Mouse (Mus musculus) heart, embryonic 10.5 days (tissue): ENCODE data around the gene Bak1. TPM values are rescaled to one million over a fixed set of nuclear protein-coding genes. Genes with fewer than 3 reads are reported as not detected.
A peak's percentile ranks its signal among the peaks of the same experiment; 100 is the strongest.

Experiments used
- DNase-seq: peaks from one replicate; pipeline ENCODE4 v3.0.0-alpha.2; 2017; ENCODE audit warnings: low spot score
- H3K27ac ChIP-seq: fragments of 300-500 bp; sonication (generic); 2 replicates; pipeline ENCODE4 v1.5.1; 2016; ENCODE audit warnings: mild to moderate bottlenecking
- H3K27me3 ChIP-seq: fragments of 300-500 bp; sonication (generic); 2 replicates; pipeline ENCODE4 v1.6.1; 2016; ENCODE audit warnings: mild to moderate bottlenecking; ENCODE audit not compliant: poor library complexity, insufficient read depth, severe bottlenecking
- H3K36me3 ChIP-seq: fragments of 300-500 bp; sonication (generic); 2 replicates; pipeline ENCODE4 v1.6.1; 2016; ENCODE audit warnings: mild to moderate bottlenecking, moderate library complexity
- H3K4me1 ChIP-seq: fragments of 300-500 bp; sonication (generic); 2 replicates; pipeline ENCODE4 v1.6.1; 2016; ENCODE audit warnings: mild to moderate bottlenecking
- H3K4me3 ChIP-seq: fragments of 300-500 bp; sonication (generic); 2 replicates; pipeline ENCODE4 v1.5.1; 2016; ENCODE audit warnings: mild to moderate bottlenecking, moderate library complexity
- H3K9me3 ChIP-seq: fragments of 300-500 bp; sonication (generic); 2 replicates; pipeline ENCODE4 v1.6.1; 2016; ENCODE audit warnings: mild to moderate bottlenecking, moderate library complexity
- WGBS: fragments of 180-500 bp; shearing (Covaris S2); methylation state at CpG from one replicate; pipeline ENCODE4 v1.1.7; 2016; 5-methylcytosine and 5-hydroxymethylcytosine counted together
- polyA plus RNA-seq: library from polyadenylated mRNA; unstranded; fragments of >200 nt; fragmentation: Nextera tagmentation; extraction: Ambion mirVana; gene quantifications from 2 replicates; pipeline ENCODE4 v1.2.1, GENCODE M21; 2016

Gene Bak1
- polyA plus RNA-seq, 1 experiment from 2014 or later = 6.8 TPM

DNA sequence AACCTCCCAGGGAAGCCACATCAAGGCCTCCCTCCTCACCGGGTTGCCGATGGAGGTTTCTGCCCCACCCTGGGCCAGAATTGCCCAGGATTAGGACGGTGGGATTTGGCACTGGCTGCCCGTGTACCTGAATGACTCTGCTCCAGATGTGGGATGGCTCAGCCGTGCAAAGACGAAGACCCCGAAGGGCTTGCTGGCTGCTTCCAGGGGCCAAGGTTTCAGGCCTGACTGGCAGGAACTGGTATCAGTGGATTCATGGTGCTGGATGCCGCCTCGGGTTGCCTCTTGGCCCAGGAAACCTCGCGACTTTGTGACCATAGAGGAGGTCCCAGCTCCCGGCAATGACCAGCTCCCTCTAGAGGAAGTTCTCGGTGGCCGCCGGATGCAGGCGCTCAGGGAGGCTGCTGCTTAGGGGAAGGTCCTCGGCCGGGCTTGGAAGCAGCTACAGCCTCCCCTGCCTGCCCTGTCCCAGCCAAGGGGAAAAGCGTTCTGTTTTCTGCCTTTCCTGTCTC is 469 bp downstream of the Bak1 start:
- Histone ChIP-seq H3K4me3 (peak overlapping the region; percentile 80), H3K4me1 (peaks cover 33% of the 10 kb centered on the region), H3K9me3 (no peaks in the 10 kb centered on the region), H3K27me3 (no peaks in the 10 kb centered on the region), H3K27ac (peak overlapping the region; percentile 97), H3K36me3 (peaks cover 31% of the 10 kb centered on the region)
- under 1% methylated on average over 19 of the region's 19 CpGs for WGBS
- peak; percentile 96 for DNase-seq

DNA sequence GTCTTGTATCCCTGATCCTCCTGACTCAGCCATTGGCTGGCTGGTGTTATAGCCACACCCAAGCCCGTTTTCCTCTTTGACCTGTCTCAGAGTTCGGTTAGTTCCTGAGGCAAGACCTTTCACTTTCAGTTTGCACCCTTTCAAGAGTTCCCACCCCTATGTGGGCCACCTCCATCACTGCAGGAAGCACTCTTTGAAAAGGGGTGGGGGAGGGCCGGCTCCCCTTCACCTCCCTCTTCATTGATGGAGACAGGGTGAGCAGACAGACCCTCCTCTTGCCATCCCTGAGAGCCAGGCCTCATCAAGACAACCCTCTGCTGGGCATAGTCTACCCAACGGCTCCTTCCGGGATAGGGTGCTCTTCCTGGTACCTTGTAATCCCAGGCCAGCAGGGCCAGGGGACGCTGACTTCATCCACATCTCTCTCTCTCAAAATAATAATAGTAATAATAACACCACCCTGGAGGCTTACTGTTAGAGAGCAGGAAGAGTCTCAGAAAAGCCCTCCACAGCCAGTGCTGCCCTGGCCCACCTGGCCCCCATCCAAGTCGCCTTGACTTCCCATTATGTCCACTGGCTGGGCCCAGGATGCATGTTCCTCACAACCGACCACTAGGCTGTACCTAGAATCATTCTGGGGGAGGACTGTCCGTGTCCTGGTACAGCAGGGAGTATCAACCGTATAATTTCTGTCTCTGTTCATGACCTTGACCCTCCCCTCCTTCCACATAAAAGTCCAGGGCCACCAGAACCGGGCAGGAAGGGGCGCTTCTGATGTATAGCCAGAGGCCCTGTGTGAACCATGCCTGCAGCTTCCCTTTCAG is 1.1 kb downstream of the Bak1 start:
- Histone ChIP-seq H3K9me3 (no peaks in the 10 kb centered on the region), H3K4me3 (peak overlapping the region; percentile 80), H3K27me3 (no peaks in the 10 kb centered on the region), H3K4me1 (peaks cover 32% of the 10 kb centered on the region), H3K27ac (peak overlapping the region; percentile 97), H3K36me3 (peaks cover 37% of the 10 kb centered on the region)
- WGBS = 33% methylated on average over 12 of the region's 12 CpGs
- no peak for DNase-seq

DNA sequence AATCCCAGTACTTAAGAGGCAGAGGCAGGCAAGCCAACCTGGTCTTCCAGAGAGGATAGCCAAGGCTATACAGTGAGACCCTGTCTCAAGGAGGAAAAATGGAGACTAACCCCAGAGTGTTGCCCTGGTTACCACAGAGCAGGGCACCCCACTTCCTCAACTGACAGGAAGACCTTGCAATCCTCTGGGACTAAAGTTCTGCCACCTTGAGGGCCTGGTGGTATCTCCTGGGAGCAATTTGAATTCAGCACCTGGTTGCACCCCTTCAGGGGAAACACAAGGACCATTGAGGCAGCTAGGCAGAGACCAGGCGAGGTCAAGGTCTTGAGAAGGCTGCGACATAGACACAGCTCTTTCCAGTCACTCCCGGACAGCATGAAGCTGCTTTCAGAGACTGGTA is 2.9 kb downstream of the Bak1 start:
- peaks cover 27% of the 10 kb centered on the region for H3K4me1 ChIP-seq
- H3K9me3 ChIP-seq = no peaks in the 10 kb centered on the region

DNA sequence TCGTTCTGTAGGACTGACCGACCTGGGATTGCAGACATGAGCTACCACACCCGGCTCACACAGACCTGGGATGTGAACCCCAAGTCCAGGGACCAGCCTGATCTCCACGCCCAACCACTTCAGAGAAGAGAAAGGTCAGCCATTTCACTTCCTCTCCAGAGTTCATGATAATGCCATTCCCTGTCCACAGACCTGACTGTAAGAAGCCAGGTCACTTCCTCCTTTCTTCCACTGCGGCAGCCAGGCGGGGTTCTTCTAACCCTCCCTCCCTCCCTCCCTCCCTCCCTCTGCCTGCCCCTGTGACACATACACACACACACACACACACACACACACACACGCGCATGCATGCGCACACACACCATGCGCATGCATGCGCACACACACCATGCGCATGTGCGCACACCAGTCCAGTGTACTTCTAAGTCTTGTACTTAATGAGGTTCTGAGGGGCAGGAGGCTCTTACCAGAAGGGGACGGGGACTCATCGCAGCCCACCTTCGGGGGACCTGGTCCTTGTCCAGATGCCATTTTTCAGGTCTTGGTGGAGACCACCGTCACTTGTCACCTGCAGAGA is 3.4 kb downstream of the Bak1 start:
- Histone ChIP-seq H3K27me3 (no peaks in the 10 kb centered on the region), H3K27ac (no peak overlapping the region), H3K4me3 (no peak overlapping the region), H3K4me1 (peaks cover 27% of the 10 kb centered on the region), H3K36me3 (peaks cover 60% of the 10 kb centered on the region), H3K9me3 (no peaks in the 10 kb centered on the region)
- no peak for DNase-seq
- 93% methylated on average over 17 of the region's 17 CpGs for WGBS

More for the DNA sequence above, 2.9 kb downstream of the Bak1 start:
- WGBS = 91% methylated on average over 3 of the region's 3 CpGs
- peaks cover 55% of the 10 kb centered on the region for H3K36me3 ChIP-seq
- no peak for DNase-seq
- H3K27ac ChIP-seq = no peak overlapping the region
- H3K4me3 ChIP-seq = no peak overlapping the region
- H3K27me3 ChIP-seq = no peaks in the 10 kb centered on the region

DNA sequence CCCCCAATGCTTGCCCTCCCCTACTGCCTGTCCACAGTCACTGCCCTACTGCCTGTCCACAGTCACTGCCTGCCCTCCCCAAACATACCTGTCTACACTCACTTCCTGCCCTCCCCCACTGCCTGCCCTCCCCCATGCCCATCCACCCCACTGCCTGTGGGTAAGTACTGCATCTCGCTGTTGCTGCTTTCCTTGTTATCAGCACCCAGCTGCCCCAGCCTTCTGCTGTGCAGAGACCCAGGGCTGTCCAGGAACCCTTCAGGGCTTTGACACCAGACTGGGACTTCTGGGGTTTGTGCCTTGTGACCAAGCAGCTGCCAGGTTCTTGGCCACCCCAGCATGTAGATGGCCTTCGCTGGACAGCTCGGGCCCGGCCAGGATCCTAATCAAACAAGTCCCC is 5.5 kb downstream of the Bak1 start:
- Histone ChIP-seq H3K27me3 (no peaks in the 10 kb centered on the region), H3K4me1 (peaks cover 27% of the 10 kb centered on the region), H3K9me3 (no peaks in the 10 kb centered on the region), H3K36me3 (peaks cover 70% of the 10 kb centered on the region), H3K4me3 (no peak overlapping the region), H3K27ac (0 out of 2 replicates have a peak overlapping the region, but pooled peaks have one; percentile 36)
- DNase-seq = no peak
- WGBS = 77% methylated on average over 4 of the region's 4 CpGs

DNA sequence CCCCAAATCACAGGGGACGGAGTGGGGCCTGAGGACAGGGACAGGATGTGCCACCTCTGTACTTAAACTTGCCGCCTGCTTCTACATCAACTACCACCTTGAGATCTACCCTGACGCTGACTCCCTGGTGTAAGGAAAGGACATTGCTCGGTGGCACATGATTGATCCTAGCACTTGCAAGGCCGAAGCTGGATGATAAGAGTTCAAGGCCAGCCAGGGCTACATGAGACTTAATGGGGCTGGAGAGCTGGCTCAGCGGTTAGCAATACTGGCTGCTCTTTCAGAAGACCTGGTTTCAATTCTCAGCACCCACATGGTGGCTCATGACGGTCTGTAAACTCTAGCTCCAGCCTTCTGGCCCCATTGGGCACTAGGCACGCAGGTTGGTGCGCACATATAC is 7.1 kb downstream of the Bak1 start:
- Histone ChIP-seq H3K36me3 (peaks cover 70% of the 10 kb centered on the region), H3K4me1 (peaks cover 21% of the 10 kb centered on the region), H3K9me3 (no peaks in the 10 kb centered on the region), H3K27ac (no peak overlapping the region), H3K4me3 (no peak overlapping the region), H3K27me3 (no peaks in the 10 kb centered on the region)
- 91% methylated on average over 9 of the region's 9 CpGs for WGBS
- DNase-seq = no peak

DNA sequence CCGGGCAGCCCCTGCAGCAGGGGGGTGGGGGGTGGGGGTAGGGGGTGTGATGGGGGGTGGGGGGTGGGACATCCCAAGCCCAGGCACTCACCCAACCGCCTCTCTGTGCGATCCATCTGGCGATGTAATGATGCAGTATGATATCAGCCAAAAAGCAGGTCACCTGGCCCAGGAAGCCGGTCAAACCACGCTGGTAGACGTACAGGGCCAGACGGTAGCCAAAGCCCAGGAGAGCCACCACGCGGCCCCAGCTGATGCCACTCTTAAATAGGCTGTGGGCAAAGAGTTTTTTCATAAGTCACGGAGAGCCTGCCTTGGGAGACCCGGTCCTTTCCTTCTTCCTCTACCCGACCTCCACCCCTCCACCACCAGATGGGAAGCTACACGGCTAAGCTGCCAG is 7.7 kb downstream of the Bak1 start:
- Histone ChIP-seq H3K4me3 (no peak overlapping the region), H3K27me3 (no peaks in the 10 kb centered on the region), H3K36me3 (peaks cover 67% of the 10 kb centered on the region), H3K27ac (no peak overlapping the region), H3K9me3 (no peaks in the 10 kb centered on the region), H3K4me1 (peaks cover 21% of the 10 kb centered on the region)
- no peak for DNase-seq
- 89% methylated on average over 14 of the region's 14 CpGs for WGBS

DNA sequence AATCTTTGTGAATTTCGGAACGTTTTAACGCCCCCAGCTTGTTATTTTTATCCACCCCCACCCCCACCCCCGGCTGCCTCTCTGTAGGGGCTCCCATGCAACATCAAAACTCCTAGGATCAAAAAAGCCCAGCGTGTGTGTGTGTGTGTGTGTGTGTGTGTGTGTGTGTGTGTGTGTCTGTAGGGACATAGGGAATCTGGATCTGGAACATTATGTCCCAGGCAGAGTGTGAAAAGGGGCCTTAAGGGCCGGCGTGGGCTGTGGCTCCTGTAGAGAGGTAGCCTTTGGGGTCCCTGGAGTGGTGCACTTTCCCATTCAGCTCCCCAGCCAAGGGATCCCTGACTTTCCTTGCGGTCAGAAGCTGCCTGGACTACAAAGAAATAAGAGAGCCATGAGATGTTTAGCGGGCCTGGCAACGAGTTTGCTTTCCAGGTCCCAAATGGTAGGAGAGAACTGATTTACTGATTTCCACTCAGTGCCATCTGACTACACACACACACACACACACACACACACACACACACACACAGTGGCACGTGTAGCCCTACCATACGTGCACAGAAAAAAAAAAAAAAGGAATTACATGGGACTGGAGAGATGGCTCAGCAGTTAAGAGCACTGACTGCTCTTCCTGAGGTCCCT is 10.1 kb downstream of the Bak1 start:
- Histone ChIP-seq H3K4me1 (peaks cover 21% of the 10 kb centered on the region), H3K27me3 (no peaks in the 10 kb centered on the region), H3K36me3 (peaks cover 43% of the 10 kb centered on the region), H3K27ac (peak overlapping the region; percentile 94), H3K4me3 (peak overlapping the region; percentile 70), H3K9me3 (no peaks in the 10 kb centered on the region)
- DNase-seq = no peak
- 37% methylated on average over 12 of the region's 12 CpGs for WGBS

DNA sequence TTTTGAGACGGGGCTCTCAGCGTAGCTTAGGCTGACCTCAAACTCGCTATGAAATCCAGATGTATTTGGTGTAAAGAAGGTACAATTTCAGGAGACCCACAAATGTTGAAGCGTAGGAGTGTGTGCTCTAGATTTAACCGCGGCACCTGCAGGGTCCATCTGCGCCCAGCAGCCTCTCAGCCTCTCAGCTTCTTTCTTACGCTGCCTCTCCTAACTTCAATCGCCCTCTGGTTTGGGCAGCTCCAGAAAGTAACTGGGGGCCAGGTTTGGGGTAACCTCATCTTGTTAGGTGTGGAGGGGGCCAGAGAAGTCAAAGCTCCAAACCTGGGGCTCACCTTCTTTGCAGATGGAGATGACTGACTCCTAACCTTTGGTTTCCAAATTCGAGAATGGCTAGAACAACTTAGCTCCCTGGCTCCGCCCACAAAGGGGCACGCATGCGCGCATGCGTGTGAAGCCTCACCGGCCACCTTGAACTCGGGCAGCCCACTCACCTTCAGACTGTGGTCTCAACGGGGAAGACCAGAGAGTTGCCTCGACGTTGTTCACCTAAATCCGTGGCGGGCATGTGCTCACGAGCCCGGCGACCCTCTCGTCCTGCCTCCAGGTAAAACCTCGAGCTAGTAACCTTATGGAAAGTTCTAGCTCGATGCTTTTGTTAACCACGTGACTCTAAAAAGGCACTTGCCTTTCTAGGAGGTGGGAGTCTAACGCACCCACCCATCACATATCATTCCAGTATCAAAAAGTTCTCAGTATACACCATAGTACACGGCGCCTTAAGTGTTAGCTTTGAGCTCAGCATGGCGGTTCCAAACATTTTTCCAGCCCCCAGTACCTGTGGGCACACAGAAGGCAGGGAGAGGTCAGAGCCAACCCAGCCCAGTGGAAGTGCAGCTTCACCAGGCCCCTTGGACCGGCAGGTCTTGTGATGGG is 11.0 kb downstream of the Bak1 start:
- Histone ChIP-seq H3K4me3 (peak overlapping the region; percentile 70), H3K27ac (peak overlapping the region; percentile 94), H3K4me1 (peaks cover 17% of the 10 kb centered on the region), H3K36me3 (peaks cover 34% of the 10 kb centered on the region), H3K27me3 (no peaks in the 10 kb centered on the region), H3K9me3 (no peaks in the 10 kb centered on the region)
- DNase-seq = peak; percentile 93
- WGBS = 7% methylated on average over 34 of the region's 34 CpGs

DNA sequence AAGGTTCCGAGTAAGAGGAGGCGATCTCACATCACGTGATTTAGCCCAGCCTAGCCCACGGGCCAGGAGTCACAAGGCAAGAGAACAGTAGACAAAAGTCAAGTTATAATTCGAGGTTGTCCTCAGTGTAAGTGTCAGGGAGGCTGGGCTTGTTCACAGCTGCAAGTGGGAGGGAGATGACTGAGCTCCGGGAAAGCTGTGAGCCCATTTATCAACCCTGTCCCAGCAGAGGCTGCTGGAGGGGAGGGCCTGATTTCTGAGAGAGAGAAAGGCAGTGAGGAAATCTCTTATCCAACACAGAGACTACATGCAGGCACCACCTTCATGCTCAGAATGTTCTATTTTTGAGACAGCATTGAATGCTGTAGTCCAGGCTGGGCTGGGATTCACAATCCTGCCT is 15.9 kb downstream of the Bak1 start:
- WGBS = 37% methylated on average over 6 of the region's 6 CpGs
- H3K4me1 ChIP-seq = peaks cover 26% of the 10 kb centered on the region
- no peak overlapping the region for H3K4me3 ChIP-seq
- no peaks in the 10 kb centered on the region for H3K36me3 ChIP-seq
- H3K27ac ChIP-seq = no peak overlapping the region
- no peaks in the 10 kb centered on the region for H3K9me3 ChIP-seq
- H3K27me3 ChIP-seq = no peaks in the 10 kb centered on the region
- no peak for DNase-seq

DNA sequence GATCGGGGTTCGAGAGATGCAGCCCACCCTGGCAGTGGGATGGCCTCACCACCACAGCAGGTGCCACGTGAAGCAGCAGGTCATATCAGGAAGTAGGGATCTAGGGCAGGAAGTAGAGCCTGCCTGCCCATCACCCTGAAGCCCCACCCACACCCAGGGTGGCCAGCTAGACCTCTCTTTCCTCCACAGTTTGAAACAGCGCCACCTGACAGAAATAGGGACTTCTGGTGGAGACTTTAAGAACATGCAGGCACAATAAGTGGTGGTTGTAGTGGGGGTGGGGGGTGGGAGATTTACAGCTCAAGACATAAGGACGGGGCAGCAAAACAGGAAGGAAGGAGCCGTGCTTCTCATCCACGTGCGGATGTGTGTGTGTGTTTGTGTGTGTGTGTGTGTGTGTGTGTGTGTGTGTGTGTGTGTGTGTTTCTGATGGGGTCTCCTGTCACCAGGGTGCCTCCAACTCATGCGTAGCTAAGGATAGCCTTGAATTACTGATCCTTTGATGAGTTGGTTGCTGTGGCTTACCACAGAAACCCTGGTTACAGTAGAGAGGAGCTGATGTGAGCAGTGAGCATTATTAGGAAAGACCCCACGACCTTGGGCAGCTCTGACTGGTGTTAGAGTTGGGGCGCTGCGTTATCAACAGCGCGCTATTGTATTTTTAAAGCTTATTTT is 16.7 kb downstream of the Bak1 start:
- Histone ChIP-seq H3K4me3 (no peak overlapping the region), H3K27ac (peak overlapping the region; percentile 18; the same call in 1 of the 2 replicates), H3K27me3 (no peaks in the 10 kb centered on the region), H3K4me1 (peaks cover 20% of the 10 kb centered on the region), H3K9me3 (no peaks in the 10 kb centered on the region), H3K36me3 (no peaks in the 10 kb centered on the region)
- WGBS = 52% methylated on average over 14 of the region's 14 CpGs
- no peak for DNase-seq

DNA sequence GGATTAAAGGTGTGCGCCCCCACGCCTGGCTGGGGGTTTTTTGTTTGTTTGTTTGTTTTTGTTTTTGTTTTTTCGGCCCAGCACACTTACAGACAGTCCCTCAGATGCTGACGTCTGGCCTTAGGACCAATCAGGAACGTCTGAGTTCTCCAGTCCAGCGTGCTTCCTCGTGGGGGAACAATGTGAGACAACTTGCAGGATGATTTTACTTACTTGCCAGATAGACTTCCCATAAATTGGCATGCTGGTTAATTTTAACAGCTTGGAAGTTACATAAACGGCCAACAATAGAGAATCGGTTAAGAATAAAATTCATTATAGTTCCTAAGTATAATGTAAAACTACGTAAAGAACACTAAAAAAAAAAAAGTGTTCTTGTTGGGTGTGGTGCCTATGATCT is 17.6 kb downstream of the Bak1 start:
- peaks cover 20% of the 10 kb centered on the region for H3K4me1 ChIP-seq
- no peak overlapping the region for H3K4me3 ChIP-seq
- no peaks in the 10 kb centered on the region for H3K27me3 ChIP-seq
- DNase-seq = no peak
- 87% methylated on average over 10 of the region's 10 CpGs for WGBS
- no peak overlapping the region for H3K27ac ChIP-seq
- H3K9me3 ChIP-seq = no peaks in the 10 kb centered on the region
- H3K36me3 ChIP-seq = no peaks in the 10 kb centered on the region
